Mouse (Mus musculus): ENCODE results near the gene Wasl. TPM values are rescaled to one million over a fixed set of nuclear protein-coding genes. Genes with fewer than 3 reads are reported as not detected.

Gene Wasl
- polyA plus RNA-seq, 1 experiment from 2014 or later: 76.6 TPM

DNA sequence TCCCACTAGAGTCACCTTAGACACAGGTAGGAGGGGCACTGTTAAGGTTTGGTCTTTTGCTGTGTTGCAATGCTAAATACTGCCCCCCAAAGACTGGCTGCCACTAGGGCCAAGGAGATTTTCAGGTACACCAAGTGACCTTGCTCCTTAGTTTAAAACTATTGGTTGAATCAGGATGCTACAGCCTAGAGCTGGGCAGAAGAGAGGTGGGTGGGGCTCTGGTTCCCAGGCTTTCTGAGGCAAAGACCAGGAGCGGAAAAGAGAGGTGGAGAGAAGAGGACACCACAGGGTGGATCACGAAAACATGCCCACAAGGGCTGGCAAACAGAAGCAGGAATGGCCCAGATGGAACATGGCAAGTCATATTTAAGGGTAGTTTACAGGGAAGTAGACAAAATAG lies 22.6 kb downstream of the Wasl start:
- Histone ChIP-seq H3K9me3 (replicated peaks) (no peaks in the 10 kb centered on the region), H3K4me3 (replicated peaks) (no peak overlapping the region), H3K9ac (no peak overlapping the region), H3K36me3 (no peaks in the 10 kb centered on the region), H3K4me2 (replicated peaks) (no peak overlapping the region), H3K27ac (replicated peaks) (no peak overlapping the region), H3K27me3 (no peaks in the 10 kb centered on the region), H3K4me1 (no peaks in the 10 kb centered on the region)
- WGBS: 87% methylated on average over 2 of the region's 2 CpGs
- ATAC-seq (ENCODE audit: insufficient number of reproducible peaks, low FRiP score, low TSS enrichment, low read depth): no peak

DNA sequence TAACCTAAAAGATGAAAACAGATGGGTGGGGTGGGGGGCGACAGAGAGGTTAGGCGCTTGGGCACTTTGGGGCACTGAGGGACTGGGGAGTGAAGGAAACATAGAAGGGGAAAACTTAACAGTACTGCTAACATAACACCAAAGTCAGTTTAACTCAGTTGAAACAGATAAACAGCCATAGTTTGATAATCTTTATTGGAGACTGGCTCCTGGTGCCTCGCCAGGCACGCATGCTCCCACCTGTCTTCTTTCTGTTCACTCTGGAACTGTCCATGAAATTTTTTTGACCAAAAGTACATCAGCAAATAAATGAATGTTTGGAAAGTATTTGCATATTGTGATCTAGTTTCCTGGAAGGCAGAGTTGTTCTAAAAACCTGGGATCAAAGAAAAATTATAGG lies 23.5 kb downstream of the Wasl start:
- 90% methylated on average over 4 of the region's 4 CpGs for WGBS
- ATAC-seq (ENCODE audit: insufficient number of reproducible peaks, low FRiP score, low TSS enrichment, low read depth): no peak
- no peaks in the 10 kb centered on the region for H3K36me3 ChIP-seq
- no peak overlapping the region for H3K27ac ChIP-seq (replicated peaks)
- no peak overlapping the region for H3K4me3 ChIP-seq (replicated peaks)
- no peaks in the 10 kb centered on the region for H3K9me3 ChIP-seq (replicated peaks)
- H3K27me3 ChIP-seq: no peaks in the 10 kb centered on the region
- H3K9ac ChIP-seq: no peak overlapping the region
- H3K4me1 ChIP-seq: no peaks in the 10 kb centered on the region
- H3K4me2 ChIP-seq (replicated peaks): no peak overlapping the region

DNA sequence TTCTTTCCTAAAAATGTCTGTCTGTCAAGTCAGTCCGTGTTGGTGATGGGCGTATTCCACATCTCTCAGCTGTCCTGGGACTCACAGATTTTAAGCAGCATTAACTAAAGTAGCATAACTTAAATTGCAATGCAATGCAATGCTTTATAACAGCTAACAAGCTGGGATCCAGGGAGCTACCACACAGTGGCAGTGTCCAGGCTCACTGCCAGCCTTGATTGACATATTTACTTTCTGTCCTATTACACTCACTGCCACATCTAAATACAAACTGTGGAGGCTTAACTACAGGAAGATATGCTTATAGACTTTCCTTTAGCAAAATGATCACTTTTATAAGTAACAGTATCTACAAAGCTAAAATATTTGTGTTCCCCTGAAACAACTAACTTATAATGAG lies 29.0 kb downstream of the Wasl start:
- Histone ChIP-seq H3K27me3 (no peaks in the 10 kb centered on the region), H3K4me3 (replicated peaks) (no peak overlapping the region), H3K4me1 (no peaks in the 10 kb centered on the region), H3K27ac (replicated peaks) (no peak overlapping the region), H3K9ac (no peak overlapping the region), H3K36me3 (peaks cover 10% of the 10 kb centered on the region; the same call in 1 of the 2 replicates), H3K4me2 (replicated peaks) (no peak overlapping the region), H3K9me3 (replicated peaks) (no peaks in the 10 kb centered on the region)
- ATAC-seq (ENCODE audit: insufficient number of reproducible peaks, low FRiP score, low TSS enrichment, low read depth): no peak
- WGBS: 87% methylated on average over 2 of the region's 2 CpGs

DNA sequence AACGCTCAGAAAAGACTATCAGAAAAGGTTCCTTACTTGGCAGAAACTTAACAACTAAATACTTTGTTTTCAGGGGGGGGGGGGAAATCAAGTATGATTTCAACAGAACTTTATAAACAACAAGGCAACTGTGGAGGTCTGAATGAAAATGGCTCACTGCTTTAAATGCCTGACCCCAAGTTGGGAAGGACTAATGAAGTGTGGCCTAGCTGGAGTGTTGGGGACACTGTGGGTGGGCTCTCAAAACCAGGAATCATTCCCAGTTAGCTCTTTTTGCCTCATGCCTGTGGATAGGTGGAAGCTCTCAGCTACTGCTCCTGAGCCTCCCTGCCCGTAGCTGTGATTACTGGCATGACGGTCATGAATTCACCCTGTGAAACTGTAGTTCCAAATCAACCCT lies 30.7 kb downstream of the Wasl start:
- Histone ChIP-seq H3K9ac (no peak overlapping the region), H3K4me2 (replicated peaks) (no peak overlapping the region), H3K4me3 (replicated peaks) (no peak overlapping the region), H3K36me3 (peaks cover 10% of the 10 kb centered on the region; the same call in 1 of the 2 replicates), H3K9me3 (replicated peaks) (no peaks in the 10 kb centered on the region), H3K27ac (replicated peaks) (no peak overlapping the region), H3K27me3 (no peaks in the 10 kb centered on the region), H3K4me1 (no peaks in the 10 kb centered on the region)
- WGBS: 95% methylated on average over 3 of the region's 3 CpGs
- no peak for ATAC-seq (ENCODE audit: insufficient number of reproducible peaks, low FRiP score, low TSS enrichment, low read depth)

DNA sequence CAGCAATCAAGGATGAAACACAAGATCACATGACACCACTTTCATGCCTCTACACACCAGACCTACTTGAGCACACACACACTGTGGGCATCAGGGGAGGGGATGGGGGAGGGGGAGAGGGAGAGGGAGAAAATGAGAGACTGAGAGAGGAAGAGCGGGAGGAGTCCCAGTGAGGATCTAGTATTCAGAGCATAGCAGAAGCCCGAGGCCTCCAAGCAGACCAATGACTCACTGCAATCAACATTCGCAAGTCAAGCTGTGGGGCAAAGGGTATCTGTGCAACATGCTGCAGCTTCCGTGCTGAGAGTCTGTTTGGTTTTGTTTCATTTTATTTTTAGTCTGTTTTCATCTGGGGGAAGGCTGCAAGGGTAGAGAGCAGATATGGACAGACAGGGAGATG lies 32.7 kb downstream of the Wasl start:
- no peaks in the 10 kb centered on the region for H3K4me1 ChIP-seq
- WGBS: 83% methylated on average over 4 of the region's 4 CpGs
- H3K9me3 ChIP-seq (replicated peaks): no peaks in the 10 kb centered on the region
- no peak overlapping the region for H3K4me3 ChIP-seq (replicated peaks)
- no peak overlapping the region for H3K27ac ChIP-seq (replicated peaks)
- H3K27me3 ChIP-seq: no peaks in the 10 kb centered on the region
- no peak for ATAC-seq (ENCODE audit: insufficient number of reproducible peaks, low FRiP score, low TSS enrichment, low read depth)
- H3K36me3 ChIP-seq: peaks cover 10% of the 10 kb centered on the region; the same call in 1 of the 2 replicates
- H3K4me2 ChIP-seq (replicated peaks): no peak overlapping the region
- no peak overlapping the region for H3K9ac ChIP-seq

DNA sequence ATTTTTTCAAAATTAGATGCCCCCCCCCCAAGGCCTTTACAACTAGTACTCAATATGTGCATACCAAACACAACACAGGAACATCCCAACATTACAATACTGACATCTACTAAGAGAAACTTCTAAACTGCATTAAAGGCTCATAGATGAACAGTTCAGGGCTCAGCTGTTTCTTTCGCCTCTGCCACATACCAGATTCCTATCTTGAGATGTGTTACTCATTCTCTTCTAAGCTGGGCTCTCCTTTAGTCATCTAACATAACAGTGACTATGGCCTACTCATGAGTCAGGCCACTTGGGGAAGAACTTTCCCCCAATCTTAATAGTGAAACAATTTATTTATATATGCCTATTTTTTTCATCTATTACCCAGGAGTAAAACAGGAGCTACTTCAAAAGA lies 36.3 kb downstream of the Wasl start:
- Histone ChIP-seq H3K27me3 (no peaks in the 10 kb centered on the region), H3K4me1 (no peaks in the 10 kb centered on the region), H3K4me2 (replicated peaks) (no peak overlapping the region), H3K27ac (replicated peaks) (no peak overlapping the region), H3K9me3 (replicated peaks) (no peaks in the 10 kb centered on the region), H3K36me3 (peaks cover 22% of the 10 kb centered on the region), H3K4me3 (replicated peaks) (no peak overlapping the region), H3K9ac (no peak overlapping the region)
- WGBS: 82% methylated on average over 1 of the region's 1 CpGs
- no peak for ATAC-seq (ENCODE audit: insufficient number of reproducible peaks, low FRiP score, low TSS enrichment, low read depth)

DNA sequence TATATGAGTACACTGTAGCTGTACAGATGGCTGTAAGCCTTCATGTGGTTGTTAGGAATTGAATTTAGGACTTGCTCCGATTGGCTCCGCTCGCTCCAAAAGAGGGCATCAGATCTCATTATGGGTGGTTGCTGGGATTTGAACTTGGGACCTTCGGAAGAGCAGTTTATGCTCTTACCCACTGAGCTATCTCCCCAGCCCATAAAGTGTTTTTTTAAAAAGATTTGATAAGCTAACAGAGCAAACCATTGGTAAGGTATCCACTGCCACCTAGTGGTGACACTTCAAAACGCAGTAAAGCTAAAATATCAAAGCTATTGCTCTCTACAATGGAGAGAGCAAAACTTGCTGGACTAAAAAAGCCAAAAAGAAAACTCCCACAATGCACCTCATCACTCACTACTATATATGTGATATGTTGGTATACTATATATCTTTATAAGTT lies 37.2 kb downstream of the Wasl start:
- Histone ChIP-seq H3K27me3 (no peaks in the 10 kb centered on the region), H3K27ac (replicated peaks) (no peak overlapping the region), H3K36me3 (peaks cover 16% of the 10 kb centered on the region), H3K4me3 (replicated peaks) (no peak overlapping the region), H3K9ac (no peak overlapping the region), H3K9me3 (replicated peaks) (no peaks in the 10 kb centered on the region), H3K4me2 (replicated peaks) (no peak overlapping the region), H3K4me1 (no peaks in the 10 kb centered on the region)
- WGBS: 66% methylated on average over 5 of the region's 5 CpGs
- ATAC-seq (ENCODE audit: insufficient number of reproducible peaks, low FRiP score, low TSS enrichment, low read depth): peak; percentile 29; the same call in 1 of the 2 replicates

DNA sequence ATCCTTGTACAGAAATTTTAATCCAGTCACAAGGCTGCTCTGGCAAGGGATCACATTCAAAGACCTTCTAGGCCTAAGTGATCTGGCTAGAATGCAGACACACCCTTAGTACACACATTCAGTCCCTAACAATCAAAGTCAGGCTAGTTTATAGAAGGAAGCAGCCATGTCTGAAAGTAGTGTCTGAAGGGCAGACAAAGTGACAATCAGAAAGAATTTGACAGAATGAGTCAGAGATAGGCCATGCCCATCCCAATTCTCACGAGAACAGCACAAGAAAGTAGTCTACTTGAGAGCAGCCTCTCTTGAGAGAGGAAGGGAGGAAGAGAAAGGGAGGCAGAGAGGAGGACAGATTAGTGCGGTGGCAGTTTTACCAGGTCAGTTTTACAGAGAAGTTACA lies 42.7 kb downstream of the Wasl start:
- Histone ChIP-seq H3K4me2 (replicated peaks) (no peak overlapping the region), H3K4me3 (replicated peaks) (no peak overlapping the region), H3K36me3 (peaks cover 35% of the 10 kb centered on the region), H3K9ac (no peak overlapping the region), H3K9me3 (replicated peaks) (no peaks in the 10 kb centered on the region), H3K27ac (replicated peaks) (no peak overlapping the region), H3K27me3 (no peaks in the 10 kb centered on the region), H3K4me1 (no peaks in the 10 kb centered on the region)
- ATAC-seq (ENCODE audit: insufficient number of reproducible peaks, low FRiP score, low TSS enrichment, low read depth): no peak
- 85% methylated on average over 2 of the region's 2 CpGs for WGBS

DNA sequence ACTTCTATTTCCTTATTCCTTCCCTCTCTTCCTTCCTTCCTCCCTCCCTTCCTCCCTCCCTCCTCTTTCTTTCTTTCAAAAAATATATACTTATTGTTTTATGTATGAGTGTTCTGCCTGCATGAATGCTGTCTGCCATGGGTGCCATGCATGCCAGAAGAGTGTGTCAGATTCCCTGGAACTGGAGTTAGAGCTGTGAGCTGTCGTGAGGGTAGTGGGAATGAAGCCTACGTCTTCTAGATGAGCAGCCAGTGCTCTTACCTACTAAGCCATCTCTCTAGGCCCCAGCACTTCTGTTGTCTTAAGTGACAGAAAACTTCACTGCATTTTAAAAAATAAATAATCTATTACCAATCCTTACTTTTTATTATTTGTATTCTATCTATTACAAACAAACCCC lies 43.9 kb downstream of the Wasl start:
- 78% methylated on average over 2 of the region's 2 CpGs for WGBS
- Histone ChIP-seq H3K27ac (replicated peaks) (no peak overlapping the region), H3K4me3 (replicated peaks) (no peak overlapping the region), H3K9ac (no peak overlapping the region), H3K4me2 (replicated peaks) (no peak overlapping the region), H3K27me3 (no peaks in the 10 kb centered on the region), H3K36me3 (peaks cover 38% of the 10 kb centered on the region), H3K4me1 (no peaks in the 10 kb centered on the region), H3K9me3 (replicated peaks) (no peaks in the 10 kb centered on the region)
- no peak for ATAC-seq (ENCODE audit: insufficient number of reproducible peaks, low FRiP score, low TSS enrichment, low read depth)

DNA sequence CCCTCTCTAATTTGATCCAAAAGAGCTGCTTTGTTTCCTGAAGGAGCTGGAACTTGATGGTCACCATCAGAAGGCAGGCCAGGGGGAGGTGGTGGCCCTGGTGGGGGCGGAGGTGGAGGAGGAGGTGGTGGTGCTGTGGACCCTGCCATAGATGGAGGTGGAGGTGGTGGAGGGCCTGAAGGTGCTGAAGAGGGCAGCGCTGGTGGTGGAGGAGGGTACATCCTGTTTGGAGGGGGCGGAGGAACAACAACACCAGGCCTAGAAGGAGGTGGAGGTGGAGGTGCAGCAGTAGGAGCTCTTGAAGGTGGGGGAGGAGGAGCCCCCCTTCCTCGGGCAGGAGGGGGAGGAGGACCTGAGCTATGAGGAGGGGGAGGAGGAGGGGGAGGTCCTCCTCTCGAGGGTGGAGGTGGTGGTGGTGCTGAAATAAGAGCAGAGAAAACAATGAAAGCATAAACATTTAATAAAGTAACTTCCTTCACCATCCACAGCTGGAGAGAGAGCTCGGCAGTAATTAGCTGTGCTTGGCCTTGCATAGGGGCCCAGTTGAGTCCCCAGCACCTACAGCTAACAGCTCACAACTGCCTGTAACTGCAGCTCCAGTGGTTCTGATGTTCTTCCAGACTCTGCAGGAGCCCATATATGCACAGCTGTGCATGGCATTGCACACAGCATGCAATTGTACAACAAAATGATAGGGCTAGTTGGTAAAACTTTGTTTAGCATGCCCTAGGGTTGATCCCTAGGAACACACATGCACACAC lies 45.3 kb downstream of the Wasl start:
- 70% methylated on average over 6 of the region's 6 CpGs for WGBS
- no peak overlapping the region for H3K27ac ChIP-seq (replicated peaks)
- H3K9me3 ChIP-seq (replicated peaks): no peaks in the 10 kb centered on the region
- no peak overlapping the region for H3K4me3 ChIP-seq (replicated peaks)
- no peak overlapping the region for H3K4me2 ChIP-seq (replicated peaks)
- no peaks in the 10 kb centered on the region for H3K4me1 ChIP-seq
- ATAC-seq (ENCODE audit: insufficient number of reproducible peaks, low FRiP score, low TSS enrichment, low read depth): no peak
- H3K9ac ChIP-seq: no peak overlapping the region
- peaks cover 39% of the 10 kb centered on the region for H3K36me3 ChIP-seq
- H3K27me3 ChIP-seq: no peaks in the 10 kb centered on the region

DNA sequence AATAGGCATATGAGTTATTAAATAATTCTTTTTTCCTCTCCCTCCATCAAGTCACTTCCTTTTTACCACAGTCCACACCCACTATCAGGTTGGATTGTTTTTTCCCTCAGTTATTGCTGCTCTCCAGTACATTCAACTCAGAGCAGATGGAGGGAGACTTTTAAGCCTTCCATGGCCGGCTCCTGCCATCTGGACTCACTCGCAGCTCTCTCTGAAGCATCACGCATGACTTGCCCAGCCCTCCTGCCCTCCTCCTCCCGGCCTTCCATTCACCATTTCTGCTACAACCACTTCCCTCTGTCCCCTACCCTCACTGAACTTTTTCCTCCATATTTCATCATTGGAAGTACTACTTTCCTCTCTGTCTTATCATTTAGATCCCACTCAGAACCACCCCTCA lies 48.1 kb downstream of the Wasl start:
- H3K4me2 ChIP-seq (replicated peaks): no peak overlapping the region
- no peak overlapping the region for H3K9ac ChIP-seq
- no peaks in the 10 kb centered on the region for H3K9me3 ChIP-seq (replicated peaks)
- no peak overlapping the region for H3K27ac ChIP-seq (replicated peaks)
- H3K36me3 ChIP-seq: peaks cover 40% of the 10 kb centered on the region
- H3K4me3 ChIP-seq (replicated peaks): no peak overlapping the region
- H3K27me3 ChIP-seq: no peaks in the 10 kb centered on the region
- H3K4me1 ChIP-seq: no peaks in the 10 kb centered on the region
- no peak for ATAC-seq (ENCODE audit: insufficient number of reproducible peaks, low FRiP score, low TSS enrichment, low read depth)
- WGBS: 77% methylated on average over 4 of the region's 4 CpGs

DNA sequence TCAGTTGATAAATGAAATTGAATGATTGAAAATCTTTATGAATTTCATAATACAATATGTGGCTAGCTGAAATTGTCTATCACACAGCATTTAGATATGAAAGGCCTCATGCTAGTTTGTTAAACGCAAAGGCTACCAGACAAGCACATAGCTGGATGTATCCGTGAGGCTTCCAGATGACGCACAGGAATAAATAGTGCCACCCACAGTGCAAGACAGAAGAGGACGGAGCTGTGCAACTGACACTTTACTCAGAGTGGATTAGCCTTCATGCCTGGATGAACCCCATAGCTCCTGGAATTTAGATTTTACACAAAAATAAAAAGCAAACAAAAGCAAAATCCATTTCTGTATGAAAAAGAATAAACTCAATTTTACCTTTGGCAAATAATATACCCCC lies 50.9 kb downstream of the Wasl start:
- ATAC-seq (ENCODE audit: insufficient number of reproducible peaks, low FRiP score, low TSS enrichment, low read depth): no peak
- H3K9ac ChIP-seq: no peak overlapping the region
- no peak overlapping the region for H3K27ac ChIP-seq (replicated peaks)
- no peaks in the 10 kb centered on the region for H3K27me3 ChIP-seq
- WGBS: 81% methylated on average over 4 of the region's 4 CpGs
- H3K4me2 ChIP-seq (replicated peaks): no peak overlapping the region
- no peaks in the 10 kb centered on the region for H3K4me1 ChIP-seq
- H3K9me3 ChIP-seq (replicated peaks): no peaks in the 10 kb centered on the region
- no peak overlapping the region for H3K4me3 ChIP-seq (replicated peaks)
- peaks cover 32% of the 10 kb centered on the region for H3K36me3 ChIP-seq
